Mouse (Mus musculus) heart, adult 2 months (tissue): ENCODE measurements around the gene Sypl2.

Experiments used
- CTCF ChIP-seq: fragments of 200-600 bp; IDR thresholded peaks from 2 replicates; pipeline ENCODE4 v1.8.1; 2022; ENCODE audit warnings: antibody characterized with exemption, mild to moderate bottlenecking, moderate library complexity
- EP300 ChIP-seq: fragments of 200-500 bp; IDR thresholded peaks from 2 replicates; pipeline ENCODE4 v1.6.1; 2011; ENCODE audit warnings: low read depth, low read length, control low read depth; ENCODE audit not compliant: insufficient read depth

DNA sequence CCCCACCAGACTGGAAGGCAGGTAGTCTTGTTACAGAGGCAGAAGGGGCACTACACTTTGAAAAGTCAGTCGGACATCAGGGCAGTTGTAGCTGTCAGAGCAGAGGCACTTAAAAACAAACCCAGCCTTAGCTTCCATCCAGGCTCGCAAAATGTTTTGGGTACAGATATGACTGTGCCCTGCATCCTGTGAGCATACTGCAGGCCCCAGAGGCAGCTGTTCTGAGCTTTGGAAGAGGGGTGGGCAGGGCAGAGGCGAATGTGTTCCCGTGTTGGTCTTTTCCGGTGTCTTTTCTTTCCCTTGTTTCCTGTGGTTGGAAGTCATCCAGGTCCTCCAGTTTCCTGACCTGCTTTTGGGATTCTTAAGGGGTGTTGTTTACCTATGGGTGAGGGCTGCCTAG is 36.6 kb downstream of the Sypl2 start:
- TF ChIP-seq EP300: no peak
- no peak for TF ChIP-seq CTCF
